Mouse (Mus musculus) left cerebral cortex, adult 9 months (tissue): ENCODE measurements around the gene Ggta1.
"Not testable (repeated sequence)": the region's sequence is repeated elsewhere in the genome, so short reads cannot be mapped to it uniquely, and the experiment has no call there.

Experiments
- DNase-seq, 2 experiments: peaks; one replicate each; pipeline ENCODE4 v3.0.0; 2022; ENCODE audit warnings: low spot score in 2 of 2

Gene Ggta1

DNA sequence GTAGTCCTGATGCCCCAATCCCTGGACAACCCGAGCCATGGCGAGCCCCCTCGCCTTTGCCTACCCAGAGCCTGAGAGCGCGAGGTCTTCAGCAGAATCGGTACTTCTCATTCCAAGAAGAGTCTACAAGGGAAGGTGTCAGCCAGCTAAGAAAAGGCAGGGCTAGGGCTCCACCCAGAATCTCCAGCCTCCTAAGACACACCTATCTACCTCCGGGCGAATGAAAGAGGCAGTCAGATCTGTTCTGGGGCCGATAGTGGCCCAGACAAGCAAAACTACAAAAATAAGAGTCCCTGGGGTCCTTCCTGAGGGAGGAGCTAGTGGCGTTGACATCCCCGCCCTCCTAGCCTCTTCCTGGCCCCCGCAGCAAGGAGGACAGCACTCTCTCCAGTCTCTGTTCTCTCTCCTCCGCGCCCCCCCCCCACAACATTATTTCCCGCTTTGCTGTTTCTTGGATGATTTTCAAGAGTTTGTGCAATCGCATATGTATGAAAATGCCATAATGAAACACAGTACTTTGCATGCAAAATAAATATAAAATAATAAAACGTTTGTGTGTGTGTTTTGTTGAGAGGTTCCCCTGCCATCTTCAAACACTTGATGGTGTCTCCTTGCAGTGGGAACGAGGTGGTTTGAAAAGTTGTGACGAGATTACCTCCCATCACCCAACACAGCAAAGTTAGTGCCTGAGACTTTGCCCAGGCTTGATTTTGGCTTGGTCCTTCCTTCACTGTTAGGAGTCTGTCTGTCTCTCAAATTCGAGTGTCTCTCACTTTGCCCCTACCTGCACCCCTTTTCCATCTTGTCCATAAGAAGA, 1.7 kb downstream of the Ggta1 start:
- no peak for DNase-seq

DNA sequence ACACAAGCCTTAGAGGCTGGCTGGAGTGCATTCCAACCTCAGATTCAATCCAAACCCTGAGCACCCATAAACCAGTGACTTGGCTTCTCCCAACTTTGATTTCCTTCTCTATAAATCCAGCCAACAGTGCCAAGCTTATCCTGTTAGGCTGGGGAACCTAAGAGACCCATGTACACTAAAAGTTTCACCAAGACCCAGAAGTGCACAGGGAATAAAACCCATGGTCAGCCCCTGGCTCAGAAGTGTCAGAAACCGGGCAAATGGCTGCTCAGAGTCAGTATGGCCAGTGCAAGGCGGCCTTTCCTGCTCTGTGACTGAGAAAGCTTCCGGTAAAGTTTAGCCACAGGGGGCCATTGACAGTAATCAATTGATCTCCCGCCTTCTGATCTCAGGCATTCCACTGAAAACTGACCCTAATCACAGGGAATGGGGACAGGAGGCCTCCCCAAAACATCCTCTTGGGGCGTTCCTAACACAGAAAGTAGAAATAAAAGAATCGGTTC, 2.6 kb downstream of the Ggta1 start:
- DNase-seq, result no peak

DNA sequence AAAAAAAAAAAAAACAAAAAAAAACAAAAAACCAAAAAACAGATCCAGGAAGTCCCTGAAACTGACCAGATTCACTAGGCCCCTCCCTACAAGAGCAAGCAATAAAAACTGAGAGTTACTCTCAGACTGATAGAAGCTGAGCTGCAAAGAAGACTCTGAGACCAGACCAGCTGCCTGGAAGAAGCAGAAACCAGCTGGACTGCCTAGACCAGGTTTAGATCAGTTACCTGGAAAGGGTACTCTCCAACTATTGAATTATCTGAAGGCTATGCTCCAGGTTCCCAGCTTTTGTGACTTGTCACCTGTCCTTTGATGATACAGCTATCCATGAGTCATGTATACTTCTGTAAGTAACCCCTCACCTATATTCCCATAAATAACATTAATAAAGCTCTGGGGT, 3.7 kb downstream of the Ggta1 start:
- no peak for DNase-seq

DNA sequence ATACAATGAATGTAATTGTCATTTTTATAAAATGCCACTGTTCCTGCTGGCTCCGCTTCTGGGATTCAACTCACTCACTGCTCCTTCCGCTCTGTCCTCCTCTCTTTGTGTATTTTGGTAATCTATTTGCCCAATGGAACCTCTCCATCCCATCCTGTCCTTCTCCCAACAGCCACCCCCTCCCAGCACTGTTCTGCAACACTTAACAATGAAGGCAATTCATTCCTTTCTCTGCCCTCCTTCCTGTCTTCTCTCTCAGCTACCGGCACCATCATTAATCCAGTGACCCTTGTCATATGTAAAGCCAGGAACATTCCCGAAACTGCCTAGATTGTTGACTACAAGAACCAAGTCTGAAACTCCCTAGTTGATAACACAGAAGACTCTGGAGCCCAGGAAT, 4.6 kb downstream of the Ggta1 start:
- DNase-seq, result no peak

DNA sequence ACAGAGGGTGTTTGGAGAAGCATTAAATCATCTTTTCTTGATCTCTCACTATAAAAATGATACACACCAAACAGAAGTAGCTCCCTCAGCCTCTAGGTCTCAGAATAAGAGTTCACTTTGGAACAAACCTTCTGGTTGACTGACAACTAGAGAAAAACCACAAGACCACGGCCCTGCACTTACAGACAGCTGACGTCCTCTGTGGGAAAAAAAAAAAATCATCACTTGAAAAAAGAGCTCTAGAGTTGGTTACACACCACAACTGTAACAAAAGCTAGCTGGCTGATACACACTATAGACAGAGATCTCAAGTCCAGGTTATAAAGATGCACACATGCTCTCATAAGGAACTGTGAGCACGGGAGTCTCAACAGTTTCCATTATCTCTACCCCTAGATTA, 9.3 kb downstream of the Ggta1 start:
- DNase-seq, result no peak

DNA sequence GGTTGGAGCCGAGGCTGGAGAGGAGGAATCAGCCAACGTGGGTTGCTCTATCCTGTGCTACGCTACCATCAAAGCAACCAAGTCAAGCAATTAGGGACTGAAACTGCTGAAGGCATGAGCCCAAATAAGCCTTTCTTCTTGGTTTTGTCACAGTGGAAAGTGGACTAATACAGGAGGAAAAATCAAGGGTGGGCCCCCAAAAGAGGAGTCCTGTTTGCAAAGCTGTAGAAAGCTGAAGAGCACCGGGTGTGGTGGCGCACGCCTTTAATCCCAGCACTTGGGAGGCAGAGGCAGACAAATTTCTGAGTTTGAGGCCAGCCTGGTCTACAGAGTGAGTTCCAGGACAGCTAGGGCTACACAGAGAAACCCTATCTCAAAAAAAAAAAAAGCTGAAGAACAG, 10.3 kb downstream of the Ggta1 start:
- DNase-seq, result not testable (repeated sequence)

DNA sequence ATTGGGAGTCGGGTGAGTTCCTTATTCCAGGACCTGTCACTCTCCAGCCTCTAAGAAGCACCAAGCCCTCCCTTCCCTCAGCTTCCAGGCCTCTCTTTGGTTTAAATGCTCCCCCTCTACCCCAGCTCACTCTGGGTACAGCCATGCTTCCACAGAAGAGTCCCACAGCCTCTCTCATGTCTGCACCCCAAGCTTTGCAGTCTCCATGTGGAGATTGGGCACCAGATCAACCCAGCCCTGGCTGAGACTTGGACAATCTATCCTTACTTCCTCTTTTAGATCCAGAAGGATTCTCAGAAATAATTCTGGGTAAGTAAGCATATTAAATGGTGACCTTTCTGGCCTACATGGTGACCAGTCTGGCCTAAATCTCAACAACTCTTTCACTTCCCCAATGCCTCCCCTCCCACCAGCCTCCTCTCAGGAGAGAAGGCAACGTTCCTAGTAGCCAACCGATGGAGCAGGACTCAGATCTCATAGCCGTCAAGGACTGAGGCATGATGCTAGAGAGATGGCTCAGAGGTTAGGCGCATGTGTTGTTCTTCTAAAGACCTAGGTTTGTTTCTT, 11.5 kb downstream of the Ggta1 start:
- no peak for DNase-seq

DNA sequence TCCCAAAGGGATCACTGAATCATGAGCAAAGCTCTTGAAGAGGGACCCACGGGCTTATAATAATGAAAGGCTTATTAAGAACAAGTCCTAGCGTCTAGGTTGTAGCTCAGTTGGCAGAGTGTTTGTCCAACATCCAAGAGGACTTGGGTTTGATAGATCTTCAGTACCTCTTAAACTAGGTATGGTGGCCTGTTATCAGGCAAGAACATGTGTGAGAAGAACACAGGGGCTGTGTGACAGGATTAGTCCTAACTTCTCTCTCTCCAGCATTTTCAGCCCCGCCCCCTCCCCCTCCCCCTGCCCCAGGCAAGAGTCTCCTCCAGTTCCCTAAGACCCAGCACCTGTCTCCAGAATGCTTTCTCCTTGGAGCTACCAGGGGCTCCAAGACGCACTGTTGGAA, 12.2 kb downstream of the Ggta1 start:
- DNase-seq, result no peak

DNA sequence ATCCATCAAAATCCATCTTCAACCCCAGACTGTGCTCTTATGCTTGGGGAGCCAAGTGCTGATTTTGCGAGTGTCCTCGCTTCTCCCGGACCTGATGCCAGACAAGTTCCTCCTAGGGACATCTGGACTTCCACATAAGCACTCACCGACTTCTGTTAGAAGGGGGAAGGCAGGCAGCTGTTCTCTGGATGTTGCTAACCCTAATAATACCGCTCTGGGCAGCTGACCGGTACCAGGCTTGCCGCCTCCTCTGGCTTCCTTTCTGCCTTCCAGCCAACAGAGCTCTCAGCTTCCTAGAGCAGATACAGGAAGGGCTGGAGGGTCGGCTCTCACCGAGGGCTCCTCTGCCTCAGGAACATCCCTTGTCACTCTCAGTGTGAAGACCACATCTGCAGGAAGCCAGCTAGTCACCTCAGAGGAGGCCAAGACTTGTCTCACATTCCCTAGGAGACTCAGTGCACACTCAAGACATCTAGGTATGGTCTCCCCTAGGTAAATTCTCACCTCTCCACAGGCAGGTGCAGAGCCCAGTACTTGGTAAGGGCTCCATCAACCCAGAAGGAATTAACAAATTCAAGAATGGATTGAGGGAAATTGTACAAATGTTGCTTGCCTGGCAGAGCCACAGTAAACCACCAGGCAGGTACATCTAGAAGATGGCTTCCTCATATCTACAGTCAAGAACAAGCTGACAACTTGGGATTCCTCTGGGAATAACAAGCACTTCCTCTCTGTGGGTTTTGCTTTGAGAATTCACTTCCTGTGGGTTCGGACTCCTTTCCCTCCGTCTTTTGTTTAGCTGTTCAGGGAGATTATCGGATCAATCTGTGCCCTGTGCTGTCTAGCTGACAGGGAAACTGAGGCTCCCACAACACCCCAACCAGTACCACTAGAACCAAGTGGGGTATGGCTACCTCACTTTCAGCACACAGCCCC, 13.1 kb downstream of the Ggta1 start:
- no peak for DNase-seq

DNA sequence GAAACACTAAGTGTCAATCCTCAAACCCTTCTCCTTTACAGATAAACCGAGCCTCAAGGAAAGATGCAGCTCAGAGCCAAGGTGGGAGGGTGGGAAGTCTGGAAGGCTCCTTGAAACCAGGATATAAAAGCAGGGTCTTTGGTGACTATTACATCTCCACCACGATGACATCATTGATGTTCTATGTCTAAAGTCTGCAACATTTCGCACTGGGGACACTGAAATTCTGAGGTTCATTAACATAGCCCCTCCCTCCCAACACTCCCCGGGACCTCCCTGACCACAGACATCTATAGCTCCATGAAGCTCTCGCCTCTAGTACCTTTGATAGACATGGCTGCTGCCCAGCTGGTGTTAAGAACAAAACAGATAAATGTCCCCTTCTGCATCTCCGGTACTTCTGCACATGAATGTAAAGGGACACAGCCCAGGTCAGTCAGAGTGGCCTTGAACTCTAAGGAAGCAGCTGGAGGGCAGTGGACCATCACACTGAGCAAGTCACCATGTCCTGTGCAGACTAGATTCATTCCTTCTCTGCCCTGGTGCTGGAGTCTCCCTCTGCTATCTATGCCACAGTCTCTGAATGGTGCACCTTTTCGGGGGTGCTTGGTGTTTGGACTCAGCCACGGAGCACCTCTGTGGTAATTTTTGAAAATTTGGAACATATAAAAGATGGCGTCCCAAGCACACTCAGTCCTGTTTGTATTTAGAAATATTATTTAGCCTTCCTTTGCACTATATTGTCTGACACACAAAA, 13.9 kb downstream of the Ggta1 start:
- DNase-seq, result no peak

DNA sequence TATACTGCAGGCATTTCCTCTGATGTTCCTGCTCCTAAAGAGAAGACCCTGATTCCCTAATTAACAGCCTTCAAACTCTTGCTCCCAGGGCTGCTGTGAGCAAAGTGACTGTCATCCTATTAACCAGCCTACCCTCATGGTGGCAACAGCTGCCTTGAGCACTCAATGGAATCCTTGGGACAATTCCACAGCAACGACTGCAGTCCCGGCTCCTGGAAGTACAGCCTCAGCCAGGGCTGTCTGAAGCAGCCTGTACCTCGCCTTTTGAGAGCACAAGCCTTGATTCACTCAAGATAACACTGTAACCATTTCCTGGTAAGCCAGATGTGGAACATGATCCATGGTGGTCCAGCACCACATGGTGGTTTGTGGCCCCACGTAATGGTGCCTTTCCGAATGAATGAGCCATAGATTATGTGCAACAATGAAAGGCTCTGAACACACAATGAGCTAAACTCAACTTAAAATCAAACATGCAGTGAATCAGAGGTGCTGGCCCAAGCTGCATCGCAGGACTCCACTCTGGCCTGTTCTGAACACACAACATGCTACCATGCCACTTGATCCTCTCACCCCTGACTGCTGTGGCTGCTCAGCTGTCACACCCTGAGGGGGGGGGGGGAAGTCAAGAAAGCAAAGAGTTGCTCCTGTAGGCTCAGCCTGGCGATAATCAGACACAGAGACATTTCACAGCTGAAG, 14.7 kb downstream of the Ggta1 start:
- DNase-seq, result no peak

DNA sequence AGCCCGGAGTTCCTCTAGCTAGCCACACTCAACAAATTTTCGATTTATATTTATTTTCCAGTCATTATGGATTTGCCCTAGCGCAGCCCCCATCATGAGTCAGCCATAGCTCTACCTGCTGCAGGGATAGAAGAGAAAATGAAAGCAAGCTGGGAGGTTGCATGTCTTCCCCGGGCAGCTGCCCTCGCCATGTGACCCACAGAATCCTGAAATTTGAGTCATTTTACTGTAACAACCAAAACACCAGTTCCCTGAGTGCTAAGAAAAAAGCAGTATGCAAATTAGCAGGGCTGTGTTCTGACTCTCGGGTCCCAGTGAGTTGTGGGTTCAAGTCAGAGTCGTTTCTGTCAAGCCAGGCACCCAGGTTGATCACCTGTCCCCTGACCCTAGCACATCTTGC, 15.6 kb downstream of the Ggta1 start:
- no peak for DNase-seq

DNA sequence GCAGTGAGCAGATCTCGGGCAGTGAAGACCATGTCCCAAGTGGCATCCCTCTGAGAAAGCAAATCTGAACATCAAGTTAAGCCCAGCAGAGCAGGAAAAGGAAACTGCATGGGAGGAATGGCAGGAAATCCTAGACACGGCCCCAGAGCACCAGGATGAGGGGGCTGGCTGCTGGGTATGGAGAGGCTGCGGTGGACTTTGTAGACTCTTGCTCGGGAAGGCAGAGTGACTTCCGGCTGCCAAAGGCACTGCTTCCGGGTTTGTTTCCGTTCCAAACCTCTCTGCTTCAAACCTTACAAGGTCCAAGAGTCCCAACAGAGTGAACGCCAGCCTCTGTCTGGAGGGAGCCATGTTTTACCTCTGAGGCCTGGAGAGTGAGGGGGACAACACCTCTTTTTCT, 16.2 kb downstream of the Ggta1 start:
- no peak for DNase-seq

DNA sequence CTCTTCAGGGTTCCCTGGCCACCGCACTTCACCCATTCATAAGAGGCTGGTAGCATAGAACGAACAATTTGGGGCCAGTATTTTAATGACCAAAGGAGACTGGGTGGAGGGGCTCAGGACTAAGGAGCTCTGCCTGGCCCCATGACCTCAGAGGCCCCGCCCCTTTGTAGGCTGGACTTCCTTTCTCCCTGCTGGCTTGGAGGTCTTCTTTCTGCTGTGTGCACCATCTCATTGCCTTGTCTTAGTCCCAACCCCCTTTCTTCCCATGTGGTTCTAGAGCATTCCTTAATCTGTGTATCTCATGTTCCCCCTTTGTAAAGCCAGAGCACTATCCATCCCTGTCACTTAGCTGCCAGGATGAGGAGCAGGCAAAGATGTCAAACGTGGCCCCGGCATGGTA, 16.7 kb downstream of the Ggta1 start:
- DNase-seq, result no peak

DNA sequence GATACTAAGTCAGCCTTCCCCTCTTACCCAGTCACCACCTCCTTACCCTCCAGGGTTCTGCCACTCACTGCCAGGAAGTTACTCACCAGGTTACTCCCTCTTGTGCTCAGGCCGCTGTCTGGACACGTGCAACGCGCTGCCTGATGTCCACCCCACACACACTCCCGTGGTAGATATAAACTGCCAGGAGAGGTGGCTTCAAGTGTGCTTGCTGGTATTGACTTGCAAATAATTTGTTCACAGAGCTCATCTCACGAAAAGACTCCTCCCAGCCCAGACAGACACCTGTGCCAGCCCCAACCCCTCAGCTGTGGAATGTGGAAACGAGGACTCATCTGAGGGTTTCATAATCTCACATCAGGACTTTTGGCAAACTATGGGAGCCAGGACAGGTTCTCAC, 17.4 kb downstream of the Ggta1 start:
- DNase-seq, result no peak

DNA sequence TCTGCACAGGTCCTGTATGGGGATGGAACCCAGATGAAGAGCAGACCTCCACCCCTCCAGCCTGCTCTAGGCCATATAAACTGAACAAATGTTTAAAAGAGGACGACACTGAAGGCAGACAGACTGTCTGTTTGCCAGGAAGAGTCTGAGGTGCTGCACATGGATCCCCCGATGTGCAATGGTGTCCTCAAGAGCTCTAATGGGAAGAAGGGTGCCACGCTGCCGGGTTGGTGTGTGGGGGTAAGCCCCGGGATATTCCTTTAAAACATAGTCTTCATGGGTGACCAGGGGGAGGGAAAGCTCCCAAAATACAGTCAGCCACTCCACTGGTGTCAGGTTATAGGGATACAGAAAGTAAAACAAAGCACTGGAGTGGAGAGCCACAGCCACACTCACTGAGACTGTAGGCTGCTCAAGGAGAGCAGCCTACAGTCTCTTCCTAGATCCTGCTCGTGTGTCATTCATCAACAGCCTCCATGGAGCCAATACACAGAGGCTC, 18.2 kb downstream of the Ggta1 start:
- no peak for DNase-seq

DNA sequence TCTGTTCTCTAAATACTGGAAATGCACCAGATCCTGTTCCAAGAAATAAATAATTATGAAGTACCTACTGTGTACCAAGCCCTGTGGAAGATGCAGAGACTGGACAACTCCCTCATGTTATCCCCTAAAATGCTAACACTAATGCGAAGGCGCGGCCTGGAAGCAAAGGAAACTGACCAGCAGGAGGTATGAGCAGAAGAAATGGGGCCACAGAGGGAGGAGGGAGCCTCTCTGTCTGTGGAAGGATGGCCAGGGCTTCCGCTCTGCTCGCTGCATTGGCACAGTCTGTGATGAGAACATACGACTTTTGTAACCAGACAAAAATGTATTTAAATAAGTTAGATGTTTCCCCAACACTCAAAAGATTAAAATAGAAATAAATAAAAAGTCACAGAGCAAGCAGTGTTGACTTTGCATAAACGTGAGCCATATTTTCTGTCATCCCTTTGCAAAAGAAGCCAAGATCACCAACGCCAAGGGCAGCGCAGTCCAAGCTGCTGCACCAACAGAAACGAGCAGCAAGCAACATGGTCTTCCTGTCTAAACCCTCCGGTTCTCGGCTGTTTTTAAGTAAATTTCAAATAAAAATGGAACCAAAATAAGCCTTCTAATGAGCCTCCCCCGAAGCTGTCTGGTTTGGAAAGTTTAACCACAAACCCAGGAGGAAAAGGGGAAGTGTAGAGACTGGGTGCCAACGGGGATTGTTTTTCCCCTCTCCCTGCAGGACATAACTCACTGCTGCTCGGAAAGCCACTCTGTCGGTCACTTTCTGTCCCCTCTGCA, 18.9 kb downstream of the Ggta1 start:
- DNase-seq, result no peak

DNA sequence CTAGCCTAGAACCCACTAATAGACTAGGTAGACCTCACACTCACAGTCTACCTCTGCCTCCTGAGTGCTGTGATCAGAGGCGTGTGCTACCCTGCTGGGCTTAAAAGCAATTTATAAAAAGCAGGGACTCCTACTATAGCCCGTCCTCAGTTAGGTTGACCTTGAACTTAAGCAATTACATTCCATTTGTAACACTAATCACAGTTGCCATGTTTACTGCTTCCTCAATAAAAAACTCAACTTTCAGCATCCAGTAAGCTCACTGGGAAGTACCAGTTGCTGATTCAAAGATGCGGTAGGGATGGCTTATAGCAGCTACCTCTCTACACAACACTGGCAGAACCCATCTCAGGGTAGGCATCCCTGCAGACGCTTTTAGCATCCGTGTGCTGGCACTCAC, 19.7 kb downstream of the Ggta1 start:
- DNase-seq, result no peak

DNA sequence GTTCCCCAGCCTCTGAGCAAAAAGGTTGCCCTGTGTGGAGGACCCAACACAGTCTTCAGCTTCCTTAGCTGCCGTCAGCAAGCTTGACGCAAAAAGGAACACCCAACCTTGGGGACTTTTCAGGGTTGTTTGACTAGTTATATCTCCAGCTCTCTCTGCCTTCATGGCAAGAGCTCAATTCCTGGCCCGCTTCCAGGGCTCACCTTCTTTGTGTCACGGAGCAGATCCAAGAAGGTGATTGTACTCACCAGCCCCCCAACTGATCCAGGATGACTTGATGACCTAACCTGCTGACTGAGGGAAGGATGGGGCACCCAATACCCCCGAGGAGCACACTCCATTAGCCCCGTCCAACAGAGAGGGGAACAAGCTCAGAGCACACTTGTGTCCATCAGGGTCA, 21.0 kb downstream of the Ggta1 start:
- DNase-seq, result no peak

DNA sequence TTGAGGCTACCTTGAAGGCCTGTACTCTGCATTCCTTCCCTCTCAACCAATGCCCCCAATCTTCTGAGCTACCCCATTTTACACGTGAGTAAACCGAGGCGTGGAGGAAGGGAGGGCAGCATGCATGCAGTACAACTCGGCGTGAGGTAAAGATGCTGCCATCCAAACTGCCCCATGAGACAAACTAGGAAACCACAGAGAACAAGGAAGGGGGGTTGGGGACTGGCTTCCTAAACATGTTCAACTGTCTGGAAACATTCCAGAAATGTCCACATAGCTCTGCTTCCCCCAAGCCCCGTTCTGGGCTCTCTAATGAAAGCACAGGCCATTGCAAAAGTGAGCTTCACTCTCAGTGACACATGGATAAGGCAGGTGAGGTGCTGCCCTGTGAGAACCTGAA, 21.6 kb downstream of the Ggta1 start:
- no peak for DNase-seq
